ENCODE assay signal across 8 mouse cellular contexts in the genomic region with DNA sequence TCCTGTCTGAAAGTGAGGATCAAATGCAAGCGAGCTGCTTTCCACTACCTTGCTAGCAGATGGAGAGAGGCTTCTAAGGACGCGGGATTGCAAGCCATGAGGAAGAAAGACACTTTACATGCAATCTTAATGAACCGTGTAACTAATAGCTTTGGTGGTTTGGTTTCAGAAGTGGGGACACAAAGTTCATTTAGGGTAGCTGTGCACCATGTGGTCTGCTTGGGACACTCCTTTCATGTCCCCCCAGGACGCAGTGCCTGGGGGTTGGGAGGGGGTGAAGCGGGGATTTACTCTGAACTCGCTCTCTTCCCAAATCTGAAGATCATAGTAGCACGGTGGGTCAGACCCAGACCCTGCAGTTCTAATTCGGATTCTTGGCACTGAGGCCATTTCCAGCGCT. TPM values are rescaled to one million over a fixed set of nuclear protein-coding genes. Genes with fewer than 3 reads are reported as not detected.
DNase-seq lines count a peak whose midpoint lies in the region; ATAC-seq and TF ChIP-seq lines count a peak whose summit lies in the region.
"Had no signal": no experiment of that assay in that cellular context is flagged by ENCODE, and none has a peak within 500 bp of the region (broad histone marks: within the 10 kb centered on the region; RNA-seq: fewer than 3 reads in every experiment).

No protein-coding gene starts in this region.

- TF ChIP-seq CTCF in forebrain, postnatal 0 days (IDR thresholded peaks at IDR 0.05; ENCODE audit: low read depth), result no peak

- no peak overlapping the region for H3K9ac ChIP-seq in lung, embryonic 16.5 days (ENCODE audit: low read length)
- H3K9ac ChIP-seq in forebrain, postnatal 0 days, result no peak overlapping the region
- no peak overlapping the region for H3K9ac ChIP-seq in liver, embryonic 13.5 days
- H3K9ac ChIP-seq in stomach, embryonic 16.5 days (ENCODE audit: low read length), result no peak overlapping the region

- no peak for ATAC-seq in lung, embryonic 16.5 days (ENCODE audit: low read depth)
- no peak for ATAC-seq in forebrain, postnatal 0 days
- ATAC-seq in liver, embryonic 13.5 days (ENCODE audit: low read depth), result no peak
- ATAC-seq in stomach, embryonic 16.5 days (ENCODE audit: insufficient read depth, low FRiP score), result no peak

- 17% methylated on average over 10 of the region's 10 CpGs for WGBS in lung, embryonic 16.5 days
- 16% methylated on average over 10 of the region's 10 CpGs for WGBS in forebrain, postnatal 0 days
- 19% methylated on average over 10 of the region's 10 CpGs for WGBS in liver, embryonic 13.5 days (ENCODE audit: insufficient replicate concordance)
- WGBS in stomach, embryonic 16.5 days, result 22% methylated on average over 10 of the region's 10 CpGs

- H3K36me3 ChIP-seq in lung, embryonic 16.5 days (ENCODE audit: control insufficient read depth, insufficient read depth, low read length), result no peaks in the 10 kb centered on the region
- H3K36me3 ChIP-seq in forebrain, postnatal 0 days (ENCODE audit: insufficient read depth), result no peaks in the 10 kb centered on the region
- H3K36me3 ChIP-seq in liver, embryonic 13.5 days, result no peaks in the 10 kb centered on the region
- H3K36me3 ChIP-seq in stomach, embryonic 16.5 days (ENCODE audit: control insufficient read depth, insufficient read depth, low read length), result no peaks in the 10 kb centered on the region

- no peak for DNase-seq in lung, postnatal 4 days
- peak; percentile 8 for DNase-seq in forebrain, postnatal 0 days
- no peak for DNase-seq in liver, embryonic 13.5 days
- DNase-seq in cerebellum, postnatal 25 days, result no peak
- DNase-seq in T-cell, adult 2 months (ENCODE audit: low spot score), result no peak
- DNase-seq: cerebellum, adult 8-10 months had no signal

- H3K9me3 ChIP-seq in lung, embryonic 16.5 days (ENCODE audit: control insufficient read depth, low read length), result no peaks in the 10 kb centered on the region
- H3K9me3 ChIP-seq in forebrain, postnatal 0 days (ENCODE audit: low read length), result no peaks in the 10 kb centered on the region
- H3K9me3 ChIP-seq in liver, embryonic 13.5 days (replicated peaks), result no peaks in the 10 kb centered on the region
- no peaks in the 10 kb centered on the region for H3K9me3 ChIP-seq in stomach, embryonic 16.5 days (replicated peaks; ENCODE audit: control insufficient read depth, low read length)

- H3K27me3 ChIP-seq in lung, embryonic 16.5 days (ENCODE audit: control insufficient read depth, insufficient read depth, low read depth, low read length), result peaks cover 21% of the 10 kb centered on the region
- H3K27me3 ChIP-seq in forebrain, postnatal 0 days (ENCODE audit: insufficient read depth, low read length), result peaks cover 34% of the 10 kb centered on the region
- H3K27me3 ChIP-seq in liver, embryonic 13.5 days, result peaks cover 52% of the 10 kb centered on the region
- H3K27me3 ChIP-seq in stomach, embryonic 16.5 days (ENCODE audit: control insufficient read depth, insufficient read depth, low read length), result peaks cover 30% of the 10 kb centered on the region

- H3K27ac ChIP-seq in lung, embryonic 16.5 days (ENCODE audit: low read length), result no peak overlapping the region
- no peak overlapping the region for H3K27ac ChIP-seq in forebrain, postnatal 0 days (ENCODE audit: low read depth, low read length)
- H3K27ac ChIP-seq in liver, embryonic 13.5 days, result no peak overlapping the region
- H3K27ac ChIP-seq in stomach, embryonic 16.5 days (ENCODE audit: low read length), result no peak overlapping the region

- H3K4me2 ChIP-seq in lung, embryonic 16.5 days (ENCODE audit: low read depth, low read length), result peak overlapping the region; percentile 61
- H3K4me2 ChIP-seq in forebrain, postnatal 0 days (ENCODE audit: low read depth), result peak overlapping the region; percentile 52; the same call in 1 of the 2 replicates
- peak overlapping the region; percentile 54; the same call in 1 of the 2 replicates for H3K4me2 ChIP-seq in liver, embryonic 13.5 days
- peak overlapping the region; percentile 59 for H3K4me2 ChIP-seq in stomach, embryonic 16.5 days (ENCODE audit: low read depth, low read length)

- H3K4me1 ChIP-seq in lung, embryonic 16.5 days (replicated peaks; ENCODE audit: control insufficient read depth, insufficient read depth, low read length), result no peaks in the 10 kb centered on the region
- H3K4me1 ChIP-seq in forebrain, postnatal 0 days (ENCODE audit: insufficient read depth), result no peaks in the 10 kb centered on the region
- H3K4me1 ChIP-seq in liver, embryonic 13.5 days (replicated peaks), result peaks cover 5% of the 10 kb centered on the region; the same call in 1 of the 2 replicates
- peaks cover 6% of the 10 kb centered on the region for H3K4me1 ChIP-seq in stomach, embryonic 16.5 days (ENCODE audit: control insufficient read depth, insufficient read depth, low read length)

- H3K4me3 ChIP-seq in lung, embryonic 16.5 days (ENCODE audit: low read length), result peak overlapping the region; percentile 36
- H3K4me3 ChIP-seq in forebrain, postnatal 0 days (ENCODE audit: low read depth, low read length), result peak overlapping the region; percentile 33
- H3K4me3 ChIP-seq in liver, embryonic 13.5 days (replicated peaks), result peak overlapping the region; percentile 39; the same call in 1 of the 2 replicates
- peak overlapping the region; percentile 38; the same call in 1 of the 2 replicates for H3K4me3 ChIP-seq in stomach, embryonic 16.5 days (replicated peaks; ENCODE audit: low read length)

RNA-seq across cellular contexts. Expression of gene Slc47a2, which starts 0.7 kb away (rescaled TPM):
- 0.26 and 0.69 TPM in 2 replicates for polyA plus RNA-seq in lung, embryonic 16.5 days (2015; fragmentation: Nextera tagmentation; extraction: Ambion mirVana)
- total RNA-seq in forebrain, postnatal 0 days (2014; rRNA removed), result 0.08 TPM in 1 of 2 replicates, not detected in the other
- polyA plus RNA-seq in forebrain, postnatal 0 days (2015; fragmentation: Nextera tagmentation; extraction: Ambion mirVana), result not detected in 2 replicates
- polyA plus RNA-seq in liver, embryonic 13.5 days (2015; fragmentation: Nextera tagmentation; extraction: Ambion mirVana), result 0.06 and 0.09 TPM in 2 replicates
- 0.09 TPM in 1 of 2 replicates, not detected in the other for polyA plus RNA-seq in stomach, embryonic 16.5 days (2015; fragmentation: Nextera tagmentation; extraction: Ambion mirVana)

RNA-seq across cellular contexts. Expression of gene Slc47a1, which starts 36.2 kb away (rescaled TPM):
- 3.6 and 4.5 TPM in 2 replicates for polyA plus RNA-seq in lung, embryonic 16.5 days (2015; fragmentation: Nextera tagmentation; extraction: Ambion mirVana)
- total RNA-seq in forebrain, postnatal 0 days (2014; rRNA removed), result 1.5 and 2.3 TPM in 2 replicates
- polyA plus RNA-seq in forebrain, postnatal 0 days (2015; fragmentation: Nextera tagmentation; extraction: Ambion mirVana), result 0.75 and 1.3 TPM in 2 replicates
- polyA plus RNA-seq in liver, embryonic 13.5 days (2015; fragmentation: Nextera tagmentation; extraction: Ambion mirVana), result 6.0 and 7.1 TPM in 2 replicates
- polyA plus RNA-seq in stomach, embryonic 16.5 days (2015; fragmentation: Nextera tagmentation; extraction: Ambion mirVana), result 2.2 and 3.8 TPM in 2 replicates
